ENCODE assay signal across 14 mouse cellular contexts in the genomic region with DNA sequence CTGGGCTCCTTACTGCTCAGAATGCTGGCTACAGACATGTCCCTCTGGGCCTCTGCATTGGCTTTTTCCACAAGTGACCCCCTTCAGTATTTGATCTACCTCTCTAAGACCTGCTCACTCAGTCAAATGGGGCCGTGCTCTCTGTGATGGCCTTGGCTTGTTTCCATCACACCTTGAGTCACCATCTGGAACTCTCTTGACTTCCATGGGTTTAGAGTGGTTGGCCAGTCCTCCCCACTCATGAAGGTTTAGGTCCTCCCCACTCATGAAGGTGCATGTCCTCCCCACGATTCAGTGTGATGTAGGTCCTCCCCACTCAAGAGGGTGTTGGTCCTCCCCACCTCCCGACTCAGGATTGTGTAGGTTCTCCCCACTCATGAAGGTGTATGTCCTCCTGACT. TPM values are rescaled to one million over a fixed set of nuclear protein-coding genes. Genes with fewer than 3 reads are reported as not detected.
DNase-seq lines count a peak whose midpoint lies in the region; ATAC-seq and TF ChIP-seq lines count a peak whose summit lies in the region.
"Had no signal": no experiment of that assay in that cellular context is flagged by ENCODE, and none has a peak within 500 bp of the region (broad histone marks: within the 10 kb centered on the region; RNA-seq: fewer than 3 reads in every experiment).

No protein-coding gene starts in this region.

- TF ChIP-seq CTCF in intestine, postnatal 0 days (IDR thresholded peaks at IDR 0.05; ENCODE audit: low read depth), result no peak

- no peak overlapping the region for H3K4me3 ChIP-seq in heart, embryonic 15.5 days
- no peak overlapping the region for H3K4me3 ChIP-seq in heart, embryonic 10.5 days
- no peak overlapping the region for H3K4me3 ChIP-seq in ES-E14 (ENCODE audit: insufficient read depth in 1 of 2, low read depth in 1 of 2, low read length in 2 of 2, poor library complexity in 1 of 2, severe bottlenecking in 1 of 2)
- H3K4me3 ChIP-seq in intestine, postnatal 0 days (ENCODE audit: low read depth, low read length), result no peak overlapping the region
- no peak overlapping the region for H3K4me3 ChIP-seq in hindbrain, embryonic 13.5 days
- no peak overlapping the region for H3K4me3 ChIP-seq in forebrain, embryonic 14.5 days (ENCODE audit: low read depth, low read length)
- H3K4me3 ChIP-seq: heart, embryonic 12.5 days had no signal

- no peak for ATAC-seq in heart, embryonic 15.5 days (replicated peaks; ENCODE audit: insufficient number of reproducible peaks, insufficient read depth, low FRiP score, low read depth)
- ATAC-seq in intestine, postnatal 0 days, result no peak
- no peak for ATAC-seq in hindbrain, embryonic 13.5 days (ENCODE audit: low FRiP score)
- ATAC-seq in forebrain, embryonic 14.5 days, result no peak

- 0 out of 2 replicates have a peak, but pooled peaks cover 2% of the 10 kb centered on the region for H3K27me3 ChIP-seq in heart, embryonic 15.5 days
- H3K27me3 ChIP-seq in heart, embryonic 10.5 days (ENCODE audit: insufficient read depth, poor library complexity, severe bottlenecking), result peaks cover 56% of the 10 kb centered on the region
- H3K27me3 ChIP-seq in intestine, postnatal 0 days (replicated peaks; ENCODE audit: control insufficient read depth, insufficient read depth, low read length), result no peaks in the 10 kb centered on the region
- H3K27me3 ChIP-seq in hindbrain, embryonic 13.5 days, result peaks cover 15% of the 10 kb centered on the region; the same call in 1 of the 2 replicates
- 0 out of 2 replicates have a peak, but pooled peaks cover 2% of the 10 kb centered on the region for H3K27me3 ChIP-seq in forebrain, embryonic 14.5 days (replicated peaks; ENCODE audit: control insufficient read depth, insufficient read depth, low read length)

- DNase-seq in heart, embryonic 10.5 days (ENCODE audit: low spot score), result no peak
- no peak for DNase-seq in ES-E14 (ENCODE audit: low read depth, low spot score)
- peak; percentile 54 to 69 for DNase-seq in lung, postnatal 4 days
- DNase-seq in forebrain, embryonic 14.5 days (ENCODE audit: low spot score), result no peak
- DNase-seq in adrenal gland, adult 18-20 months (ENCODE audit: low spot score in 2 of 2), result no peak
- DNase-seq: B cell, adult 2 months; cerebellum, adult 9-11 months; kidney, adult 11 months had no signal

- H3K4me1 ChIP-seq in heart, embryonic 15.5 days (replicated peaks), result peaks cover 34% of the 10 kb centered on the region
- peaks cover 31% of the 10 kb centered on the region for H3K4me1 ChIP-seq in heart, embryonic 10.5 days
- H3K4me1 ChIP-seq in ES-E14 (ENCODE audit: control insufficient read depth in 2 of 2, insufficient read depth in 2 of 2, low read length in 2 of 2, poor library complexity in 1 of 2), result peaks cover 9 to 37% of the 10 kb centered on the region in 2 experiments
- 0 out of 2 replicates have a peak, but pooled peaks cover 3% of the 10 kb centered on the region for H3K4me1 ChIP-seq in intestine, postnatal 0 days (replicated peaks; ENCODE audit: control insufficient read depth, insufficient read depth, low read length)
- peaks cover 23% of the 10 kb centered on the region for H3K4me1 ChIP-seq in hindbrain, embryonic 13.5 days (replicated peaks)
- peaks cover 4% of the 10 kb centered on the region; the same call in 1 of the 2 replicates for H3K4me1 ChIP-seq in forebrain, embryonic 14.5 days (ENCODE audit: control insufficient read depth, insufficient read depth, low read length)

- in situ Hi-C loops in ES-E14 (cut with MboI; ENCODE audit: low sequenced_read_pairs in 2 of 2, unreplicated experiment in 2 of 2), result no loop called here

- H3K9ac ChIP-seq in heart, embryonic 15.5 days, result no peak overlapping the region
- peak overlapping the region; percentile 3; the same call in 1 of the 2 replicates for H3K9ac ChIP-seq in ES-E14 (ENCODE audit: insufficient read depth, low read depth, low read length, poor library complexity, severe bottlenecking)
- H3K9ac ChIP-seq in intestine, postnatal 0 days (ENCODE audit: low read depth, low read length), result no peak overlapping the region
- no peak overlapping the region for H3K9ac ChIP-seq in hindbrain, embryonic 13.5 days
- no peak overlapping the region for H3K9ac ChIP-seq in forebrain, embryonic 14.5 days (ENCODE audit: low read length)

- WGBS in heart, embryonic 15.5 days, result 78% methylated on average over 3 of the region's 3 CpGs
- 88% methylated on average over 3 of the region's 3 CpGs for WGBS in heart, embryonic 10.5 days
- 66% methylated on average over 3 of the region's 3 CpGs for WGBS in intestine, postnatal 0 days
- 89% methylated on average over 3 of the region's 3 CpGs for WGBS in hindbrain, embryonic 13.5 days
- WGBS in forebrain, embryonic 14.5 days, result 93% methylated on average over 3 of the region's 3 CpGs

- peaks cover 21% of the 10 kb centered on the region; the same call in 1 of the 2 replicates for H3K36me3 ChIP-seq in heart, embryonic 15.5 days
- H3K36me3 ChIP-seq in heart, embryonic 10.5 days, result peaks cover 31% of the 10 kb centered on the region
- H3K36me3 ChIP-seq in ES-E14 (ENCODE audit: control insufficient read depth, insufficient read depth, low read length, poor library complexity, severe bottlenecking), result peaks cover 18% of the 10 kb centered on the region
- peaks cover 12% of the 10 kb centered on the region; the same call in 1 of the 2 replicates for H3K36me3 ChIP-seq in intestine, postnatal 0 days (ENCODE audit: control insufficient read depth, insufficient read depth)
- H3K36me3 ChIP-seq in hindbrain, embryonic 13.5 days, result peaks cover 27% of the 10 kb centered on the region
- 0 out of 2 replicates have a peak, but pooled peaks cover 5% of the 10 kb centered on the region for H3K36me3 ChIP-seq in forebrain, embryonic 14.5 days (ENCODE audit: control insufficient read depth, insufficient read depth, low read length)

- peak overlapping the region; percentile 33; the same call in 1 of the 2 replicates for H3K27ac ChIP-seq in heart, embryonic 15.5 days
- no peak overlapping the region for H3K27ac ChIP-seq in heart, embryonic 10.5 days
- peak overlapping the region; percentile 79 for H3K27ac ChIP-seq in ES-E14 (ENCODE audit: insufficient read depth, low read depth, low read length, poor library complexity, severe bottlenecking)
- peak overlapping the region; percentile 83 for H3K27ac ChIP-seq in intestine, postnatal 0 days (ENCODE audit: low read depth, low read length)
- no peak overlapping the region for H3K27ac ChIP-seq in hindbrain, embryonic 13.5 days
- no peak overlapping the region for H3K27ac ChIP-seq in forebrain, embryonic 14.5 days (ENCODE audit: low read depth, low read length)

- no peak overlapping the region for H3K4me2 ChIP-seq in heart, embryonic 15.5 days
- peak overlapping the region; percentile 35 for H3K4me2 ChIP-seq in intestine, postnatal 0 days (replicated peaks; ENCODE audit: low read depth)
- no peak overlapping the region for H3K4me2 ChIP-seq in hindbrain, embryonic 13.5 days
- no peak overlapping the region for H3K4me2 ChIP-seq in forebrain, embryonic 14.5 days (ENCODE audit: low read length)
- H3K4me2 ChIP-seq: heart, embryonic 12.5 days had no signal

- H3K9me3 ChIP-seq in heart, embryonic 15.5 days (replicated peaks), result no peaks in the 10 kb centered on the region
- no peaks in the 10 kb centered on the region for H3K9me3 ChIP-seq in heart, embryonic 10.5 days
- H3K9me3 ChIP-seq in ES-E14 (ENCODE audit: control insufficient read depth, insufficient read depth, low read depth, low read length), result no peaks in the 10 kb centered on the region
- H3K9me3 ChIP-seq in intestine, postnatal 0 days (ENCODE audit: control insufficient read depth), result no peaks in the 10 kb centered on the region
- no peaks in the 10 kb centered on the region for H3K9me3 ChIP-seq in hindbrain, embryonic 13.5 days
- H3K9me3 ChIP-seq in forebrain, embryonic 14.5 days (replicated peaks; ENCODE audit: control insufficient read depth, low read length), result no peaks in the 10 kb centered on the region
- H3K9me3 ChIP-seq: heart, embryonic 12.5 days had no signal

RNA-seq across cellular contexts. Expression of gene Grasp, which starts 9.2 kb away (rescaled TPM):
- 3.3 and 5.0 TPM in 2 replicates for polyA plus RNA-seq in heart, embryonic 15.5 days (2015; fragmentation: Nextera tagmentation; extraction: Ambion mirVana)
- 3.4 and 5.0 TPM in 2 replicates for polyA plus RNA-seq in heart, embryonic 10.5 days (2016; fragmentation: Nextera tagmentation; extraction: Ambion mirVana)
- 10.8 and 12.9 TPM in 2 replicates for total RNA-seq in ES-E14 (2012; rRNA removed)
- 1.7 and 2.0 TPM in 2 replicates for polyA plus RNA-seq in intestine, postnatal 0 days (2015; fragmentation: Nextera tagmentation; extraction: Ambion mirVana)
- polyA plus RNA-seq in hindbrain, embryonic 13.5 days (2015; fragmentation: Nextera tagmentation; extraction: Ambion mirVana), result 1.7 and 1.8 TPM in 2 replicates
- 0.93 and 1.0 TPM in 2 replicates for polyA plus RNA-seq in forebrain, embryonic 14.5 days (2014; fragmentation: Nextera tagmentation; extraction: Ambion mirVana)
- 10 to 100 TPM; 16.3 to 19.8 TPM for total RNA-seq in adrenal gland, adult 18-20 months (2021)

RNA-seq across cellular contexts. Expression of gene Nr4a1, which starts 20.9 kb away (rescaled TPM):
- polyA plus RNA-seq in heart, embryonic 15.5 days (2015; fragmentation: Nextera tagmentation; extraction: Ambion mirVana), result 10.6 and 12.5 TPM in 2 replicates
- polyA plus RNA-seq in heart, embryonic 10.5 days (2016; fragmentation: Nextera tagmentation; extraction: Ambion mirVana), result 8.0 and 13.0 TPM in 2 replicates
- 8.5 and 12.1 TPM in 2 replicates for total RNA-seq in ES-E14 (2012; rRNA removed)
- polyA plus RNA-seq in intestine, postnatal 0 days (2015; fragmentation: Nextera tagmentation; extraction: Ambion mirVana), result 5.9 and 10.0 TPM in 2 replicates
- polyA plus RNA-seq in hindbrain, embryonic 13.5 days (2015; fragmentation: Nextera tagmentation; extraction: Ambion mirVana), result 4.9 and 5.0 TPM in 2 replicates
- polyA plus RNA-seq in forebrain, embryonic 14.5 days (2014; fragmentation: Nextera tagmentation; extraction: Ambion mirVana), result 2.1 and 2.9 TPM in 2 replicates
- 100 to 1,000 TPM; 275 to 349 TPM for total RNA-seq in adrenal gland, adult 18-20 months (2021)

RNA-seq across cellular contexts. Expression of gene Atg101, which starts 50.9 kb away (rescaled TPM):
- 52.0 and 59.9 TPM in 2 replicates for polyA plus RNA-seq in heart, embryonic 15.5 days (2015; fragmentation: Nextera tagmentation; extraction: Ambion mirVana)
- 59.5 and 77.0 TPM in 2 replicates for polyA plus RNA-seq in heart, embryonic 10.5 days (2016; fragmentation: Nextera tagmentation; extraction: Ambion mirVana)
- total RNA-seq in ES-E14 (2012; rRNA removed), result 116 and 119 TPM in 2 replicates
- polyA plus RNA-seq in intestine, postnatal 0 days (2015; fragmentation: Nextera tagmentation; extraction: Ambion mirVana), result 46.5 and 50.9 TPM in 2 replicates
- 82.9 and 84.6 TPM in 2 replicates for polyA plus RNA-seq in hindbrain, embryonic 13.5 days (2015; fragmentation: Nextera tagmentation; extraction: Ambion mirVana)
- polyA plus RNA-seq in forebrain, embryonic 14.5 days (2014; fragmentation: Nextera tagmentation; extraction: Ambion mirVana), result 82.3 and 83.1 TPM in 2 replicates
- total RNA-seq in adrenal gland, adult 18-20 months (2021), result 10 to 100 TPM; 60.5 to 64.0 TPM

RNA-seq across cellular contexts. Expression of gene Acvr1b, which starts 59.3 kb away (rescaled TPM):
- polyA plus RNA-seq in heart, embryonic 15.5 days (2015; fragmentation: Nextera tagmentation; extraction: Ambion mirVana), result 5.8 and 6.9 TPM in 2 replicates
- polyA plus RNA-seq in heart, embryonic 10.5 days (2016; fragmentation: Nextera tagmentation; extraction: Ambion mirVana), result 5.4 and 5.6 TPM in 2 replicates
- total RNA-seq in ES-E14 (2012; rRNA removed), result 26.4 and 43.4 TPM in 2 replicates
- polyA plus RNA-seq in intestine, postnatal 0 days (2015; fragmentation: Nextera tagmentation; extraction: Ambion mirVana), result 6.0 and 6.8 TPM in 2 replicates
- polyA plus RNA-seq in hindbrain, embryonic 13.5 days (2015; fragmentation: Nextera tagmentation; extraction: Ambion mirVana), result 19.6 and 20.5 TPM in 2 replicates
- 24.7 and 33.5 TPM in 2 replicates for polyA plus RNA-seq in forebrain, embryonic 14.5 days (2014; fragmentation: Nextera tagmentation; extraction: Ambion mirVana)
- 1 to 10 TPM; 5.8 to 5.9 TPM for total RNA-seq in adrenal gland, adult 18-20 months (2021)

RNA-seq across cellular contexts. Expression of gene 6030408B16Rik, which starts 59.8 kb away (rescaled TPM):
- 3.1 and 4.8 TPM in 2 replicates for polyA plus RNA-seq in heart, embryonic 15.5 days (2015; fragmentation: Nextera tagmentation; extraction: Ambion mirVana)
- polyA plus RNA-seq in heart, embryonic 10.5 days (2016; fragmentation: Nextera tagmentation; extraction: Ambion mirVana), result 0.49 and 1.8 TPM in 2 replicates
- total RNA-seq in ES-E14 (2012; rRNA removed), result 0.22 and 0.32 TPM in 2 replicates
- polyA plus RNA-seq in intestine, postnatal 0 days (2015; fragmentation: Nextera tagmentation; extraction: Ambion mirVana), result 0.48 and 0.77 TPM in 2 replicates
- 0.56 and 0.66 TPM in 2 replicates for polyA plus RNA-seq in hindbrain, embryonic 13.5 days (2015; fragmentation: Nextera tagmentation; extraction: Ambion mirVana)
- 0.25 TPM in 2 replicates for polyA plus RNA-seq in forebrain, embryonic 14.5 days (2014; fragmentation: Nextera tagmentation; extraction: Ambion mirVana)
- total RNA-seq in adrenal gland, adult 18-20 months (2021), result under 1 TPM; 0.27 to 0.54 TPM
- total RNA-seq: left cerebral cortex, postnatal 25 days had no signal
- polyA plus RNA-seq: large intestine, adult 2 months had no signal

Comparison
In these comparisons a context has a peak if more than half of its experiments do, and no peak if none do; other contexts are left out.
1. H3K27ac ChIP-seq: peak in heart, embryonic 15.5 days (single experiment), ES-E14 (single experiment) and intestine, postnatal 0 days (single experiment); none in heart, embryonic 10.5 days (single experiment), hindbrain, embryonic 13.5 days (single experiment) and forebrain, embryonic 14.5 days (single experiment).
2. DNase-seq: peak in lung, postnatal 4 days (2 of 2); none in heart, embryonic 10.5 days (single experiment), ES-E14 (single experiment), forebrain, embryonic 14.5 days (single experiment) and adrenal gland, adult 18-20 months (0 of 2).